Mouse (Mus musculus): ENCODE data around the gene Kcnj1.

- TF ChIP-seq E2F4 (IDR thresholded peaks at IDR 0.05; ENCODE audit: insufficient read depth): no peak
- TF ChIP-seq TCF3 (IDR thresholded peaks at IDR 0.05; ENCODE audit: insufficient read length, low read depth): no peak
- no peak for TF ChIP-seq POLR2A (IDR thresholded peaks at IDR 0.05; ENCODE audit: insufficient read length, low read depth)
- no peak for TF ChIP-seq MAX (IDR thresholded peaks at IDR 0.05; ENCODE audit: low read depth)
Observed at GRCm38 (mm10) chr9:32342929-32343328, 29.4 kb upstream of the Kcnj1 start.

Data from myocyte (in vitro differentiated cells).